9 mouse cellular contexts compared by ENCODE assay signal in the genomic region with DNA sequence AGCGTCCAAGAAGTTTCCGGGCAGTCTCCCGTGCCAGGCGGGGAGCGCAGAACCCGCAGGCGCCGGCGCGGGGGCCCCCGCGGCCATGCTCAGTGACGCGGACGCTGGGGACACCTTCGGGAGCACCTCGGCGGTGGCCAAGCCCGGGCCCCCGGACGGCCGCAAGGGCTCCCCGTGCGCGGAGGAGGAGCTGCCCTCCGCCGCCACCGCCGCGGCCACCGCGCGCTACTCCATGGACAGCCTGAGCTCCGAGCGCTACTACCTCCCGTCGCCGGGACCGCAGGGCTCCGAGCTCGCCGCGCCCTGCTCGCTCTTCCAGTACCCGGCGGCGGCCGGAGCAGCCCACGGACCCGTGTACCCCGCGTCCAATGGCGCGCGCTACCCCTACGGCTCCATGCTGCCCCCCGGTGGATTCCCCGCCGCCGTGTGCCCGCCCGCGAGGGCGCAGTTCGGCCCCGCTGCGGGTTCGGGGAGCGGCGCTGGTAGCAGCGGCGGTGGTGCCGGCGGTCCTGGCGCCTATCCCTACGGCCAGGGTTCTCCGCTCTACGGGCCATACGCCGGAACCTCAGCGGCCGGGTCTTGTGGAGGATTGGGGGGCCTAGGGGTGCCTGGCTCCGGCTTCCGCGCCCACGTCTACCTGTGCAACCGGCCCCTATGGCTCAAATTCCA. TPM values are rescaled to one million over a fixed set of nuclear protein-coding genes. Genes with fewer than 3 reads are reported as not detected.
DNase-seq lines count a peak whose midpoint lies in the region; ATAC-seq and TF ChIP-seq lines count a peak whose summit lies in the region.
"Had no signal": no experiment of that assay in that cellular context is flagged by ENCODE, and none has a peak within 500 bp of the region (broad histone marks: within the 10 kb centered on the region; RNA-seq: fewer than 3 reads in every experiment).

No protein-coding gene starts in this region.

- H3K36me3 ChIP-seq in heart, embryonic 12.5 days, result no peaks in the 10 kb centered on the region
- no peaks in the 10 kb centered on the region for H3K36me3 ChIP-seq in embryonic facial prominence, embryonic 12.5 days
- H3K36me3 ChIP-seq in hindbrain, postnatal 0 days (ENCODE audit: insufficient read depth, low read length), result no peaks in the 10 kb centered on the region
- no peaks in the 10 kb centered on the region for H3K36me3 ChIP-seq in stomach, embryonic 15.5 days

- peak overlapping the region; percentile 84 for H3K4me2 ChIP-seq in heart, embryonic 12.5 days
- peak overlapping the region; percentile 53 for H3K4me2 ChIP-seq in embryonic facial prominence, embryonic 12.5 days (replicated peaks)
- peak overlapping the region; percentile 53 for H3K4me2 ChIP-seq in hindbrain, postnatal 0 days (ENCODE audit: low read depth, low read length)
- H3K4me2 ChIP-seq in stomach, embryonic 15.5 days, result peak overlapping the region; percentile 77

- ATAC-seq in heart, embryonic 12.5 days (ENCODE audit: insufficient number of reproducible peaks, low FRiP score), result peak; percentile 67
- peak; percentile 19 for ATAC-seq in activated CD4-positive, CD25-positive, alpha-beta regulatory T cell, adult 4 months
- ATAC-seq in embryonic facial prominence, embryonic 12.5 days (ENCODE audit: insufficient number of reproducible peaks, insufficient read depth, low FRiP score, low TSS enrichment), result peak; percentile 59; the same call in 1 of the 2 replicates
- ATAC-seq in hindbrain, postnatal 0 days, result peak; percentile 50; the same call in 1 of the 2 replicates
- 0 out of 2 replicates have a peak, but pooled peaks have one; percentile 65 for ATAC-seq in stomach, embryonic 15.5 days (ENCODE audit: insufficient read depth, low FRiP score, low read depth)

- no peak for DNase-seq in heart, postnatal 25 days (ENCODE audit: low spot score)
- DNase-seq in hindbrain, postnatal 0 days (ENCODE audit: low spot score), result peak; percentile 39
- peak; percentile 32 for DNase-seq in lung, postnatal 10 days
- DNase-seq in spleen, postnatal 14 days (ENCODE audit: low spot score in 2 of 2), result no peak

- H3K27me3 ChIP-seq in heart, embryonic 12.5 days (replicated peaks), result peaks cover 86% of the 10 kb centered on the region
- H3K27me3 ChIP-seq in embryonic facial prominence, embryonic 12.5 days, result peaks cover 89% of the 10 kb centered on the region
- peaks cover 72% of the 10 kb centered on the region for H3K27me3 ChIP-seq in hindbrain, postnatal 0 days (ENCODE audit: insufficient read depth, low read length)
- peaks cover 86% of the 10 kb centered on the region for H3K27me3 ChIP-seq in stomach, embryonic 15.5 days (replicated peaks)

- peak overlapping the region; percentile 28; the same call in 1 of the 2 replicates for H3K9ac ChIP-seq in heart, embryonic 12.5 days
- H3K9ac ChIP-seq in embryonic facial prominence, embryonic 12.5 days, result no peak overlapping the region
- peak overlapping the region; percentile 45 for H3K9ac ChIP-seq in hindbrain, postnatal 0 days (replicated peaks; ENCODE audit: low read length)
- H3K9ac ChIP-seq in stomach, embryonic 15.5 days, result 0 out of 2 replicates have a peak overlapping the region, but pooled peaks have one; percentile 10

- no peak overlapping the region for H3K27ac ChIP-seq in heart, embryonic 12.5 days (ENCODE audit: poor library complexity, severe bottlenecking)
- no peak overlapping the region for H3K27ac ChIP-seq in embryonic facial prominence, embryonic 12.5 days
- peak overlapping the region; percentile 48; the same call in 1 of the 2 replicates for H3K27ac ChIP-seq in hindbrain, postnatal 0 days
- H3K27ac ChIP-seq in stomach, embryonic 15.5 days, result no peak overlapping the region
- H3K27ac ChIP-seq: macrophage had no signal

- intact Hi-C loops in heart, postnatal 25 days (cut with DNase I), result no loop called here

- TF ChIP-seq CTCF in hindbrain, postnatal 0 days (IDR thresholded peaks at IDR 0.05; ENCODE audit: low read depth), result no peak

- H3K4me3 ChIP-seq in heart, embryonic 12.5 days, result peak overlapping the region; percentile 52
- H3K4me3 ChIP-seq in embryonic facial prominence, embryonic 12.5 days, result peak overlapping the region; percentile 38
- peak overlapping the region; percentile 44 for H3K4me3 ChIP-seq in hindbrain, postnatal 0 days (ENCODE audit: low read length)
- peak overlapping the region; percentile 43 for H3K4me3 ChIP-seq in stomach, embryonic 15.5 days (replicated peaks)

- WGBS in heart, embryonic 12.5 days, result 1% methylated on average over 85 of the region's 87 CpGs
- under 1% methylated on average over 73 of the region's 87 CpGs for WGBS in embryonic facial prominence, embryonic 12.5 days
- under 1% methylated on average over 63 of the region's 87 CpGs for WGBS in hindbrain, postnatal 0 days
- WGBS in stomach, embryonic 15.5 days, result under 1% methylated on average over 85 of the region's 87 CpGs

- H3K9me3 ChIP-seq in heart, embryonic 12.5 days (replicated peaks), result no peaks in the 10 kb centered on the region
- H3K9me3 ChIP-seq in embryonic facial prominence, embryonic 12.5 days, result no peaks in the 10 kb centered on the region
- no peaks in the 10 kb centered on the region for H3K9me3 ChIP-seq in hindbrain, postnatal 0 days (ENCODE audit: low read length)
- no peaks in the 10 kb centered on the region for H3K9me3 ChIP-seq in stomach, embryonic 15.5 days

- peaks cover 30% of the 10 kb centered on the region for H3K4me1 ChIP-seq in heart, embryonic 12.5 days (replicated peaks)
- H3K4me1 ChIP-seq in embryonic facial prominence, embryonic 12.5 days, result peaks cover 11% of the 10 kb centered on the region
- no peaks in the 10 kb centered on the region for H3K4me1 ChIP-seq in hindbrain, postnatal 0 days (ENCODE audit: insufficient read depth, low read length)
- H3K4me1 ChIP-seq in stomach, embryonic 15.5 days, result peaks cover 26% of the 10 kb centered on the region

RNA-seq across cellular contexts. Expression of gene Eomes, which starts 1.0 kb away (rescaled TPM):
- 0.08 and 0.11 TPM in 2 replicates for polyA plus RNA-seq in heart, embryonic 12.5 days (2016; fragmentation: Nextera tagmentation; extraction: Ambion mirVana)
- not detected for total RNA-seq in heart, postnatal 25 days (2021)
- polyA plus RNA-seq in activated CD4-positive, CD25-positive, alpha-beta regulatory T cell, adult 4 months (2017; shearing (Covaris generic)), result under 1 TPM in 1 of 2 experiments, not detected in 1; 0.40 TPM
- polyA plus RNA-seq in embryonic facial prominence, embryonic 12.5 days (2016; fragmentation: Nextera tagmentation; extraction: Ambion mirVana), result 0.09 and 0.65 TPM in 2 replicates
- 16.2 and 19.4 TPM in 2 replicates for total RNA-seq in hindbrain, postnatal 0 days (2014; rRNA removed)
- polyA plus RNA-seq in hindbrain, postnatal 0 days (2015; fragmentation: Nextera tagmentation; extraction: Ambion mirVana), result 8.6 and 8.9 TPM in 2 replicates
- polyA plus RNA-seq in stomach, embryonic 15.5 days (2015; fragmentation: Nextera tagmentation; extraction: Ambion mirVana), result 0.08 and 0.10 TPM in 2 replicates
- polyA plus RNA-seq: macrophage had no signal

RNA-seq across cellular contexts. Expression of gene Golga4, which starts 27.1 kb away (rescaled TPM):
- polyA plus RNA-seq in heart, embryonic 12.5 days (2016; fragmentation: Nextera tagmentation; extraction: Ambion mirVana), result 74.8 and 75.5 TPM in 2 replicates
- total RNA-seq in heart, postnatal 25 days (2021), result 100 to 1,000 TPM; 257 to 283 TPM
- polyA plus RNA-seq in activated CD4-positive, CD25-positive, alpha-beta regulatory T cell, adult 4 months (2017; shearing (Covaris generic)), result 10 to 100 TPM; 24.6 to 24.9 TPM
- polyA plus RNA-seq in embryonic facial prominence, embryonic 12.5 days (2016; fragmentation: Nextera tagmentation; extraction: Ambion mirVana), result 62.3 and 68.6 TPM in 2 replicates
- total RNA-seq in hindbrain, postnatal 0 days (2014; rRNA removed), result 34.1 and 36.8 TPM in 2 replicates
- polyA plus RNA-seq in hindbrain, postnatal 0 days (2015; fragmentation: Nextera tagmentation; extraction: Ambion mirVana), result 25.8 and 27.2 TPM in 2 replicates
- polyA plus RNA-seq in stomach, embryonic 15.5 days (2015; fragmentation: Nextera tagmentation; extraction: Ambion mirVana), result 54.6 and 59.2 TPM in 2 replicates

Comparison
In these comparisons a context has a peak if more than half of its experiments do, and no peak if none do; other contexts are left out.
1. DNase-seq: peak in hindbrain, postnatal 0 days (single experiment) and lung, postnatal 10 days (single experiment); none in heart, postnatal 25 days (single experiment) and spleen, postnatal 14 days (0 of 2).
2. Peak in every context shown above with its lines, with median percentiles within 50 percentile points of each other: ATAC-seq, H3K4me2 ChIP-seq and H3K4me3 ChIP-seq.